Mouse (Mus musculus) regulatory T cell (primary cell): ENCODE data around the gene Tuba8.

ENCODE experiments used
- in situ Hi-C: fragments of 300-600 bp; cut with MboI, MseI; formaldehyde crosslinking; loops from one replicate; pipeline ENCODE4 v1.15.1; 2025; ENCODE audit warnings: high pct_unique_total_duplicates

The Tuba8 gene

DNA sequence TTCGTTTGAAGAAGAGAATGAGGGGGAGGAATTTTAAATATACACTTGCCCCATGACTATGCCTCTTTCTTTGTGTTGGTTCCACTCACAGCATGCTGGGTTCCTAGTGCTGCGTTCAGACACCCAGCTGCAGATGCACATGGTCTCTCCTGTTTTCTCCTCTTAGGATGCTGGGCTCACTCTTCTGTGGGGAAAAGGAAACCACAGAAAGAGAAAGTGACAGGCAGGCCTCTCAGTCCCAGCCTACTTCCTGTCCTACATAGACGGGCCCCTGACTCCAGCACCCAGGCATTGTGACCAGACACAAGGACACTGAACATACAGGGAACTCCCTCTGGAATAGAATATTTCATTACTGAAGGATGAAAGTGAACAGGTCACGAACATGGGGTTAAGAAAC lies 15.5 kb downstream of the Tuba8 start:
- in situ Hi-C loops: no loop called here

DNA sequence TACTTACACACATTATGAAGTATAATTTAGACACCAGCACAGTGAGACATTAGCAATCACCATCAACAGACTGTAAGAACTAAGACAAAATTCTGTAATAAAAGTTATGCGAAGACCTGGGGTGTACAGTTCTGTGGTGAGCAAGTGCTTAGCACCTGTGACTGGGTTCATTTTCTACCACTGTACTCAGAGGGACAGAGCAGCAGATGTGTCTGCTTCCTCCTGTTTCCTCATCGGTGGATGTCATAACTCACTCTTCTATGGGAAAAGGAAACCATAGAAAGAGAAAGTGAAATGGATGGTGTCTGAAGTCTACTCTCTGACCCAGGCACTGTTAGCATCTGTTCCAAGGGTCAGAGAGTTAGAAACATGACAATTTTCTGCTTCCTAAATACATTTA lies 16.2 kb downstream of the Tuba8 start:
- in situ Hi-C loops: no loop called here

DNA sequence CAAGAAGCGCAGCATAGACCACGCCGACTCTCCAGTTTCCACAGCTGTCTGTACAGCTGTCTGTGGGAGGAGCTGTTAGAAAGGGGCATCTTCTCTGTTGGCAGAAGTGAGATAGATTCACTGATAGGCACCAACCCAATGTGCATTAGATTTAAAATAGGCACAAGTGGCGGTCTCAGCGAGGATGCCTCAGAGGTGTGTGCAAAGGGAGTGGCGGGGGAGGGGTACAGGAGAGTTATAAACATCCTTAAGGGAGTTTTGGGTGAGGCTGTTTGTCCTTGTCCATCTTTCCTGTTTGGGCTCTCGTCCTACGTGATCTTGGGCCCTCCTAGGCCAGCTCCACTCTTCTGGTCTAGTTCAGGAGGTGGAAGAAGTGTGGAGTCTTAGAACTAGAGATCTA lies 17.9 kb downstream of the Tuba8 start:
- in situ Hi-C loops: no loop called here

DNA sequence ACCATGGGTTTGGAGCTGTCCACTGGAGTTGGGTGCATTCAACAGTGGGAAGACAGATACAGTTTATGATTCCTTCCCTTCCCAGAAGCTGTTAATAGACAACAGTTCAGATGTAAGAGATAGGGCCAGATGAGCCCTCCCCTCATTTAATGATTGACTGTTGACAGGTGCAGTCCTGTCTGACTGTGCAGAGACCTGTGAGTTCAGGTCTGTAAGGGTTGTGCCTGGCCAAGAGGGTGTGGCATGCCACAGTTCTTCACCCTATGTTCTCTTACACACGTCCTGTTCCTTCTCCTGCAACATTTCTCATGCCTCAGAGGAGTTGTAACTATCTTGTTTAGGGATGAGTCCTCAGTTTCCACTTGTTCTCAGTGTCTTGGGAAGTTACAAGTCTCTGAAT lies 22.2 kb downstream of the Tuba8 start:
- in situ Hi-C loops: no loop called here

DNA sequence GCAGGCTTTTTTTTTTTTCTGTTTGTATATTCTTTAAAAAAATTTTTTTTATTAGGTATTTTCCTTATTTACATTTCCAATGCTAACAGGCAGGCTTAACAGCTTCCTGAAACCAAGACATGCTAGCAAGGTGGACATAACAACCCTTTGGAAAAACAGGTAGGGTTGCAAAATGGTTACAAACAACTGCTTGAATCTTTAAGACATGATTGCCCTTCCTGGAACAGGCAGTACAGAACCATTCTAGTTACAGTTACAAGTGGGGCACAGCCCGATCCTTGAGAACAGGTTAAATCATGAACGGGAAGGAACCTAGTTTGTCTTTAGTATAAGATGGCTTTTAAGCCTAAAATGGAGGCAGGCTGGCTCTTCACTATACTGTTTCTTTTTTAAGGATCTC lies 25.9 kb downstream of the Tuba8 start:
- in situ Hi-C loops: no loop called here

DNA sequence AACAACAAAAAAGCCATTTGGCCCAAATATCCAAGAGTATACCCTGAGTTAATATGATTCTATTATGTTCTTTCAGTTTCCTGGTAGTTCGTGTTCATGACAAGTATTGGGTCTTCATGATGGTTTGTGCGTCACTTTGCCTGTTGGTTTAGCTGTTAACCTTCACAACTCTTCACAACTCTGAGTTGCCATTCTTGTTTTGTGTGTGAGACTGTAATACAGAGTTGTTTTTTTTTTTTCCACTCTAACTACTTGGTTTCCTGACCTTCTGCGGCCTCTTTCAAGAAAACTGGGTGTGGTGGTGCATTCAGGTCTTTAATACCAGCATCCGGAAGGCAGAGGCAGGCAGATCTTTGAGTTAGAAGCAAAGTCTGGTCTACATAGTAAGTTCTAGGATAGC lies 27.7 kb downstream of the Tuba8 start:
- in situ Hi-C loops: no loop called here

DNA sequence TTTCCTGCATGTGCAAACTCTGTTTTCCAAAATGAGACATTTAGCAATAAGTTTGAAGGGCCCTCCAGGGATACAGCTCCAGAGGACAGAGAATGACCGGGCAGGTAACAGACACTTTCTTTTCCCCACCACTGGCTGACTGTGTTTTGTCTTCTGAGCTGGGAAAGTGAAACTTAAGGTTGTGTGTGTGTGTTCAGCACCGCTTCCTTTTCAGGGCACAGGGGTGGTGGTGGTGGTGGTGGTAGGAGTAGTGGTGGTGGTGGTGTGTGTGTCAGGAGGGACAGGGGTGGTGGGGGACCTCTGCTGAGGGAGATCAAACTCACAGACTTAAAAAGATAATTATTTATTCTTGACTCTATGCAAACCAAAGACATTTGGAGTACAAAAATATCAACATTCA lies 31.3 kb downstream of the Tuba8 start:
- in situ Hi-C loops: loop anchor here (10.0 kb wide), 1 partner anchor 47 kb away; no protein-coding TSS in a partner anchor

DNA sequence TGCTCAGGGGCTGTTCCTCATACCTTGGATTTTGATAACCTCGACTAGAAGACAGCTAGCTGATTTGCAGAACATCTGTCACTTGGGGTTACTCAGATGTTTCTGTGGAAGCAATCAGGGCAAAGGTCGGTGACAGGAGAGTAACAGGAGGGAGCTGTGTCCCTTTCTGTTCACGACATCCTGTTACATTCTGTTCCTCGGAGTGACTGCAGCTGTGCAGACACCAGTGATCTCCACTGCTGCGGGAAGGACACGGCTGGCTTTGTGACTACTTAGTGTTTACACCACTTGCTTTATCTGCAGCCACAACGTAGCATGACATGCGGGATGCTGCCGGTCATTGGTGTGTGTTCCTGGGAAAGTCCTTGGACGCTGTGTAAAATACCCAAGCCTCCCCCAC lies 32.7 kb downstream of the Tuba8 start:
- in situ Hi-C loops: loop anchor here (10.0 kb wide), 1 partner anchor 48 kb away; no protein-coding TSS in a partner anchor

DNA sequence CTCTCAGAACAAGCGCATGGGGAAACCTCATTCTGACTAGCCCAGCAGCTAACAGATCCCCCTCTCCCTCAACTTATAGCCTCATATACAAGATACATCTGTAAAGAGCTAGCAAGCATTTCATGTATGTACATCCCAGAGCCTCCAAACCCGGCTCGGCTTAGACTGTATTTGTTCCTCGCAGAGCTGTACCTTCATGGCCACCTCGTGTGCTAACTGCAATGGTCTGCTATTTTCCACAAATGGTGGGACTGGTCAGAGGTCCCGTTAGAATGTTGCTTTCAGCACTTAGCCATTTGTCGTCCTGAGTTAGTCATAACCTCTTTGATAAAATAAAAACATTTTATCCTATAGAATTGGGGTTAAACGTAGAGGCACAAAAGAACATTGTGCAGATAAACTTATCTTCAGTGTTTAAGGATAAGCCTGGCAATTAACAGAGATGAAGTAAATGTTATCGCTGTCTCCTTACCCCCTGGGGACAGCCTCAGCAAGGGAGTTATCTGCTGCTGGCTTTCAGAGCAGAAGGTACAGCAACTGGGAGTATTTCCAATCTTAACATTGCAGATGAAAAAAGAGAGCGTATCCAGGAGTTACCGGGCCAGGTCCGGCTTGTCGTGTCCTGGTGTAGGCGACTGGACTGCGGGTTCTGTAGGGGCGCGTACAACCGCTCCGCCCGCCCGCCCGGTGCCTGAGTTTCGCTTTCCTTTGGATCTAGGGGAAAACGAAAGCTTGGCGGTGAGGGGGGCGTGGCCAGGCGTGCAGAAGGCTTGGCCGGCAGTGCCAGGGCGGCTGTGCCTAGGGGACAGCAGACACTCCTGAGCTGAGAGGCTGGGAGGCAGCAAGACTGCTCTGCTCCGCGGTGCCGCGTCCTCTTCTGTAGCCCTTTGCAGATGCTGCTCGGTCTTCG lies 34.9 kb downstream of the Tuba8 start, which contains the start of gene Usp18:
Usp18 (plus strand) TSS at position 780 of the 910 bp plus-strand sequence.
- in situ Hi-C loops: loop anchor here (10.0 kb wide), 1 partner anchor 51 kb away; no protein-coding TSS in a partner anchor

DNA sequence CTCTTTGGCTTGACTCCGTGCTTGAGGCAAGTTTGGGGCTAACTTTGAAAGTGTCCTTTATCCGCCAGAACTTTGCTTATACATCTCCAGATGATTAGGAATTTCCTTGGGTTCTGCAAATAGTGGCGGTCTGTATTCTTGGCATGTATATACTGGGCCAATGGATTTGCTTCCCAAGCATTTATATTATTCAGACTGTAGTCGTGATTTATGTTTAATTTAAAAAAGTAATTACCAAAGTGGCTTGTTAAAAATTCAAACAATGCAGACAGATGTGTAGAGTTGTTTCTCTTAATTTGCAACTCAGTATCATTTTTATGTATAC lies 35.5 kb downstream of the Tuba8 start:
- in situ Hi-C loops: loop anchor here (10.0 kb wide), 1 partner anchor 51 kb away; no protein-coding TSS in a partner anchor

DNA sequence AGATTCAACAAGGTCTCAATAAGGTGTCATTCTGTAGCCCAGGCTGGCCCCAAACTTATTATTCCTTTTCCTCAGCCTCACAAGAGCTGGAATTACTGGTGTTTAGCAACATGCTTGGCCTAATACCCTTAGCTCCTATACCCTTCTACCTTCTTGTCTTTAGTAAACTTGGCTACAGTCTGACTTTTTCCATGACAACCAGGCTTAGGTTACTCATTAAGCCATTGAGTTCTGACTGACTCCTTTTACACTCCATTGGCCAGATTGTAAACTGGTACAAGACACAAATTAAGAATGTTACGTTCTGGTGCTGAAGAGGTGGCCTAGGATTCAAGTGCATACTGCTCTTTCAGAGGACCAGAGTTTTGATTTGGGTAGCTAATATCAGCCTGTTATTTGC lies 39.9 kb downstream of the Tuba8 start:
- in situ Hi-C loops: no loop called here

DNA sequence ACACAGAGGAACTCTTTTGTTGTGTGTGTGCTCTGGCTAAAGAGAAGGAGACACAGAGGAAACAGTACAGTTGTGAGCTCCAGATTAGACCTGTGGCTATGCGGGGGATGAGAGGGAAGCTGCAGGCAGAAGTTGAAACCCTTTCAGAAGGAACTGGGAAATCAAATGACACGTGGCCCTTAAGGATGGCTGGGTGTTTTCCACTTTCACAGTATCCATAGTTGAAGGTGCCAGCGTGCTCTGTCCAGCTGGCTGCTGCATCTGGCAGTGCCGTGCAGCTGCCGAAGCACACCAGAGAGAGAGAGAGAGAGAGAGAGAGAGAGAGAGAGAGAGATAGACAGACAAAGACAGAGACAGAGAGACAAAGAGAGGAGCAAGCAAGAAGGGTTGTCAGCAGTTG lies 40.8 kb downstream of the Tuba8 start:
- in situ Hi-C loops: no loop called here

DNA sequence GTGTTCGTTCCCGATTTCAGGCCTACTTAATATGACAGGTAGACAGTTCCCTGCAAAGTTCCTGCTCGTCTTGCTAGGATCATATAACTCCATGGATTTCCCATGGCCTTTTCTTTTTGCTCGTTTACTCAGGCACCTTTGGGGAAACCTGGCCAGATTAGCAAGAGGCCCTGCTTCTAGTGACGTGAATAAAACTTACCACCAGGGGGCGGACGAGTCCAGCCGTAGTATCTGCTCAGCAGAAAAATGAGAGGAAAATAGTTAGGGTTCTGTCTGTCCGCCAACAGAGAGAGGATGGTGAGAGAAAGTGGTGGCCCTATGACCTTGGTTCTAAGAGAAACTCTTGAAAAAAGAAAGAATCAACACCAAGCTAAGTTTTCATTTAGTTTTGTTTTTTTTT lies 50.1 kb downstream of the Tuba8 start:
- in situ Hi-C loops: no loop called here

DNA sequence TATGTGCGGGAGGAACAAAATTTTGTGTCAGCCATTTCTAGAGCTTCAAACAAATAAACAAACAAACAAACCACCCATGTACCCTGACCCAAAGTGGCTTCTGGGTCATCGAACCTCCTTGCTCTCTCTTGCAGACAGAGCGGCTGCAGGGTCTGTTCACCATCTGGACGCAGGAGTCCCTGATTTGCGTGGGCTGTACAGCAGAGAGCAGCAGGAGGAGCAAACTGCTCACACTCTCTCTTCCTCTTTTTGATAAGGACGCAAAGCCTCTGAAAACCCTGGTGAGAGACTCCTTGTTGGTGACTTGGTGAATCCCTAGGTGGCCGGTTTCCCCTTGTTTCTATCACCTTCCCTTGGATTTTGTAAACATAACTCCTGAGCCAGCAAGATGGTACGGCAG lies 50.7 kb downstream of the Tuba8 start:
- in situ Hi-C loops: no loop called here

DNA sequence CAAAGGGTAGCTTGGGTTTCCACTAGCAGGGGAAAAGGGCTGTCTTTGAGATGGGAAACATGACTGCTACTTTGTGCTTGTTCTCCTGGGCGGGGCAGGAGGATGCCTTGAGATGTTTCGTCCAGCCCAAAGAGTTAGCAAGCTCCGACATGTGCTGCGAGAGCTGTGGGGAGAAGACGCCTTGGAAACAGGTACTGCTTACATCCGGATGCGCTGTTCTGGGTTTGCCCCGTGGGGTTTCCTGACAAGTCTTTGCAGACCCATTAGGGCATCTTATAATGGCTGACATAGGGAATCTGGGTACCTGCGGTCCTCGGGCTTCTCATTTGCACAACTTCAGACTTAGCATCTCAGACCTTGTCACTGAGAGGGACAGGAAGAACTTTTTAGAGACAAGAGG lies 51.5 kb downstream of the Tuba8 start:
- in situ Hi-C loops: no loop called here

DNA sequence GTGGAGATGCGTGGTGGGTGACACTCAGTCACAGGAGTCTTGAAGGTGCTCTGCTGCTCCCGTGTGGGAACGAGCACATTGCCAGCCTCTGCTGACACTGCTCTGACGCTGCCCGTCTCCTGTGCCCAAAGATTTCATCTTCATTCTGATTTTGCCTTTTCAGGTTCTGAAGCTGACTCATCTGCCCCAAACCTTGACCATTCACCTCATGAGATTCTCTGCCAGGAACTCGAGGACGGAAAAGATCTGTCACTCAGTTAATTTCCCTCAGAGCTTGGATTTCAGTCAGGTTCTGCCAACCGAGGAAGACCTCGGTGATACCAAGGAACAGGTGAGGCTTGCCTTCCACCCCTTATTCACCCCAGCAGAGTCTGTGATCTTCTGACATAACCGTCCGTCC lies 52.0 kb downstream of the Tuba8 start:
- in situ Hi-C loops: no loop called here

DNA sequence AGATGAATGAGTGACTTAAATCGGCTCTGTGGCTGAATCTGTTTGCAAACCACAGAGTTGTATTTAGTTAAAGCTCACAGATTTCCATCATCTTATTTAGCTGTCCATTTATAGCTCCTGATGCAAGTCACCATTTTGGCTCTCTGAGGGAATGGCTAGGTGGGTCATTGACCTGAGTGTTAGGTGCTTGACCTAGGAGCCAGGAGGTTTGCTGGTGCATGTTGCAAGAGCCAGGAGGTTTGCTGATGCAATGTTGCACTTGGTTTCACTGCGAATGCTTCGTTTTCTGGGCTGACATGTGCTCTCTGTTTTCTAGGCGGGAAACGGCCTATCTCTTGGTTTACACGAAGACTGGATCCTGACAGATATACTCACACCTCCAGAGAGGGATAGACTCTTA lies 59.7 kb downstream of the Tuba8 start:
- in situ Hi-C loops: no loop called here

DNA sequence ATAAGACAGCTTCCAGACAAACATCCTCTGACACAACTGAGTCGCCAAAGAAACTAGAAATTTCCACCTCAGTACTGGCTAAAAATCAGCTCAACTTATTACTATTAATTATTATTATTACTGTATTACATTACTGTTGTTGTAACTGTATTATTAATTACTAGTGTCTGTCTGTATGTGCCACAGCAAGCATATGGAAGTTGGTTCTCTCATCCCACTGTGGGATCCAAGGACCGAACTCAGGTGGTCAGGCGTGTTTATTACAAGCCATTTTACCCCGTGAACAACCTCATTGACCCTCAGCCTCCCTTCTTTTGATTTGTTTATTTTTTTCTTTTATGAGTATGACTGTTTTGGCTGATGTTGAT lies 61.2 kb downstream of the Tuba8 start:
- in situ Hi-C loops: no loop called here

DNA sequence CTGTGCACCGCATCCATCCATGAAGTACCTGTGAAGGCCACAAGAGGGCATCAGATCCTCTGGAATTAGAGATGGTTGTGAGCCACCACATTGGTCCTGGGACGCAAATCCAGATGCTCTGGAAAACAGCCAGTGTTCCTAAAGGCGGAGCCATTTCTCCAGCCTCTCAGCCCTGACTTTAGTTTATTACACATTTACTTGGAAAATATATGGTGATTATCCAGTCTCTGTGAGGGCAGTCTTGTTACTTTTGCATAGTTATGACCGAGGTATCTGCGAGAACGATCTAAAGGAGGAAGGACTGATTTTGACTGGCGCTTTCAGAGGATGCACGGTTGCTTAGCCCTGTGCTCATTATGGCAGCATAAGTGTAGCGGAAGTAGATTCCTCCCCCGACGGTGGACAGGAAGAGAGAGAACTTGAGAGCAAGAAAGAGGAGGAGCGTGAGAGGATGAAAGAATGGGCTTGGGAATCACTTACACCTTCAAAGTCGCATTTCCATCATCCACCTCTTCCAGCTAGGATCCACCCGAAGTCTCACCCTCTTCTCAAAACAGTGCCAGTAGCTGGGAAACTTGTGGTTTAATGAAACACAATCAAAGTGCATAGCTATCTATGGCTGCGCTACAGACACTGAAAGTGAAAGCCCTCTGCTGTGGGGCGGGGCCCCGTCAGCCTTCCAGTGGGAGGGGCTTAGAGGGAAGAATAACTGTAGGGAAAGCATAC lies 61.7 kb downstream of the Tuba8 start:
- in situ Hi-C loops: no loop called here

DNA sequence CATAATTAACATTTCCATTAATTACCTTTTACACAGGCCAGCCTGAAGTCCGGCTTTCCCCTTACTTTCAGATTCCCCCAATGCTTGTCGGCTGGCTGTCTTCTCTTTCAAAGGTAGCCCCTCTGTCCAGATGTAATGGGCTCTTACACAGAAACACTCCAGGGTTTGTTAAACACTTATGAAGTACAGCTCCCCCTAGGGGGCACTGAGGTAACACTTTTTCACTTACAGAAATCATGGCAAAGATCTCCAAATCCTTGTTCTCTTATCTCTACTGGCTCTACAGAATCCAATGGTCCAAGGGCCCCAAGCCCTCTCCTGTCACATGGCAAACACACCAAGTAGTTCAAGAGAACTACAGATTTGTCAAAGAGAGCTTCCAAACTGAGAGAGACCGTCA lies 63.9 kb downstream of the Tuba8 start:
- in situ Hi-C loops: no loop called here
